Mouse (Mus musculus): ENCODE measurements around the gene Fam205a3.
"Not testable (repeated sequence)": the region's sequence is repeated elsewhere in the genome, so short reads cannot be mapped to it uniquely, and the experiment has no call there.

The Fam205a3 gene

GRCm38 (mm10) chr4:42318034-42318433 is at the start of gene Fam205a3:
Fam205a3 (plus strand) TSS chr4:42318334.
- DNase-seq (ENCODE audit: low spot score): not testable (repeated sequence)

GRCm38 (mm10) chr4:42293967-42294366 is 24.2 kb upstream of the Fam205a3 start, which contains the start of gene Gm21953:
Gm21953 (plus strand) TSS chr4:42294267.
- DNase-seq (ENCODE audit: low spot score): not testable (repeated sequence)
